Mouse (Mus musculus) C2C12 (cell line): ENCODE measurements around the gene Lcp2.

ENCODE experiments used
- CEBPB ChIP-seq: IDR thresholded peaks from one replicate; pipeline ENCODE4 v1.6.1; 2011; ENCODE audit warnings: low read depth, mild to moderate bottlenecking, control low read depth, moderate library complexity
- FOSL1 ChIP-seq: IDR thresholded peaks from one replicate; pipeline ENCODE4 v1.8.0; 2011; ENCODE audit warnings: mild to moderate bottlenecking, low read length; ENCODE audit not compliant: poor library complexity, insufficient read depth, severe bottlenecking
- MYOD1 ChIP-seq: IDR thresholded peaks from one replicate; pipeline ENCODE4 v1.6.1; 2011; ENCODE audit warnings: low read depth; ENCODE audit not compliant: control insufficient read depth, insufficient read length

DNA sequence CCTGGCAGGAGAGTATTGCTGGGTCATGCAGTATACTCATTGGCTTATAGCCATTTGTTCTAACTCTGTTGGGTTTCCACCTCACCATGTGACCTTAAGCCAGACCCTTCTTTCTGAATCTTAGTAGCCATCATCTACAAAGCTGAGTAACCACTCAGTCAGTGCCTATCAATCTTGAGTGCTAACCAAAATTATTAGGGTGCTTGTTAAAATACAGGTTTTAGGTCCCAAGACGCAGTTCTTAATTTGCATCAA, 2.3 kb downstream of the Lcp2 start:
- TF ChIP-seq FOSL1 (no peak), CEBPB (no peak), MYOD1 (no peak)
